Mouse (Mus musculus) G1E (cell line): ENCODE results near the gene Fam189a1. TPM values are rescaled to one million over a fixed set of nuclear protein-coding genes. Genes with fewer than 3 reads are reported as not detected.

Source experiments
- ATAC-seq: 2 replicates; pipeline ENCODE4 v1.8.0; 2016; ENCODE audit warnings: mild to moderate bottlenecking; ENCODE audit not compliant: insufficient number of reproducible peaks, poor library complexity, low FRiP score, severe bottlenecking; ENCODE audit errors: extremely low read depth
- DNase-seq: peaks from one replicate; pipeline ENCODE4 v3.0.0; 2012; ENCODE audit warnings: low spot score
- H3K27me3 ChIP-seq: 2 replicates; pipeline ENCODE4 v1.6.1; 2012; ENCODE audit warnings: mild to moderate bottlenecking, low read length, inconsistent platforms; ENCODE audit not compliant: insufficient read depth
- H3K36me3 ChIP-seq: replicated peaks from 2 replicates; pipeline ENCODE3; 2012; ENCODE audit warnings: mild to moderate bottlenecking, inconsistent platforms
- H3K4me1 ChIP-seq: 2 replicates; pipeline ENCODE4 v1.6.1; 2012; ENCODE audit warnings: low read depth, low read length, inconsistent platforms, mixed read lengths; ENCODE audit not compliant: insufficient read depth
- H3K4me3 ChIP-seq: 2 replicates; pipeline ENCODE4 v1.5.1; 2012; ENCODE audit warnings: low read depth, mild to moderate bottlenecking, inconsistent platforms, low read length, moderate library complexity, mixed read lengths
- H3K9me3 ChIP-seq: replicated peaks from 2 replicates; pipeline ENCODE4 v1.6.1; 2012; ENCODE audit warnings: inconsistent platforms
- CTCF ChIP-seq: IDR thresholded peaks from 2 replicates; pipeline ENCODE4 v1.5.1; 2012; ENCODE audit warnings: low read depth, low read length, inconsistent platforms, mixed read lengths
- GATA1 ChIP-seq: IDR thresholded peaks from 2 replicates; pipeline ENCODE4 v1.6.1; 2012; ENCODE audit warnings: borderline replicate concordance, low read length, inconsistent platforms, mixed read lengths
- GATA2 ChIP-seq: IDR thresholded peaks from 2 replicates; pipeline ENCODE4 v1.6.1; 2012; ENCODE audit warnings: low read depth, low read length, inconsistent platforms, borderline replicate concordance
- POLR2AphosphoS5 ChIP-seq: IDR thresholded peaks from 2 replicates; pipeline ENCODE4 v1.6.1; 2012; ENCODE audit warnings: low read depth, low read length, inconsistent platforms; ENCODE audit not compliant: insufficient replicate concordance
- TAL1 ChIP-seq: conservative IDR thresholded peaks from 2 replicates; pipeline ENCODE4 v1.6.1; 2012; ENCODE audit warnings: low read depth, low read length, inconsistent platforms, mixed read lengths
- polyA plus RNA-seq: library from polyadenylated mRNA; stranded (reverse); fragments of >175 nt; gene quantifications from 2 replicates; pipeline ENCODE4 v1.2.3, GENCODE M21; 2012
- total RNA-seq, 2 experiments: library from RNA; stranded (forward) in 1 of 2; stranded (reverse) in 1 of 2; fragments of 200-1000 nt in 1 of 2; fragments of >200 nt in 1 of 2; fragmentation: Nextera tagmentation in 1 of 2; gene quantifications; 2 replicates each; pipeline ENCODE4 v1.2.3; 2014 to 2017

Fam189a1 gene
- total and polyA plus RNA-seq, 3 experiments: 0.16 TPM; not detected in 2

DNA sequence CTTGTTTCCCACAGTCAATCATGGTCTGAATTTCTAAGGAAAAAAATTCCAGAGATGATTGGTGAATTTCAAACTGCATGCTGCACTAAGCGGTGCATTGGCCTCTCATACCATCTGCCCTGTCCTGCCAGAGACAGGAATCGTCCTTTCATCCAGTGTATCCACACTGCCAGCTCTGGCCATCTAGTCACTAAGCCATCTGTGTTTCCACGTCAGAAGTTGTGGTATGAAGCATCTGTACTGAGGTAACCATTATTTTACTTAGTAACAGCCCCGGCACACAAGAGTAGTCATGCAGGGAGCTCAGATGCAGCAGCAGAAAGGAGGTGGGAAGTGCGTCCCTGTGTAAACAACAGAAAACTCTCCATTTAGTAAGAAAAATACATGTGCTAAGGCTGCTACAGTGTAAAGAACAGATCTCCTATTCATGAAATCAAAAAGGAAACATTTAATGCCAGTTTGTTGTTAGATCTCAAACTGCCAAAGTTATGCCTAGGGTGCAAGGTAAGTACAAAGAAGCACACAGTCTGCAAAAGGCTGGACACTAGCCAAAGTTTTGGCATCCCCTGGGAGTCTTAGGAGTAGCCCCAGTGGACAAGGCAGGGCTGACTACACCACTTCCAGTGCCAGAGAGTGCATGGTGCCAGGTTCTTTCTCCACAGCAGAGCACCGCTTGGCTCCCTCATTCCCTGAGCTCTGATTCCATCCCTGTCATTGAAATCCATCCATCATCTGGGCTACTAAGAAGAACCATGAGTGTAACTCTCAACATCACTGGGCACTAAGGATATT is 14.3 kb downstream of the Fam189a1 start:
- ATAC-seq: no peak
- Histone ChIP-seq H3K4me1 (no peaks in the 10 kb centered on the region), H3K4me3 (no peak overlapping the region), H3K9me3 (no peaks in the 10 kb centered on the region), H3K27me3 (no peaks in the 10 kb centered on the region), H3K36me3 (no peaks in the 10 kb centered on the region)
- TF ChIP-seq TAL1 (no peak), GATA1 (no peak), POLR2AphosphoS5 (no peak), CTCF (no peak), GATA2 (no peak)
- DNase-seq: no peak

DNA sequence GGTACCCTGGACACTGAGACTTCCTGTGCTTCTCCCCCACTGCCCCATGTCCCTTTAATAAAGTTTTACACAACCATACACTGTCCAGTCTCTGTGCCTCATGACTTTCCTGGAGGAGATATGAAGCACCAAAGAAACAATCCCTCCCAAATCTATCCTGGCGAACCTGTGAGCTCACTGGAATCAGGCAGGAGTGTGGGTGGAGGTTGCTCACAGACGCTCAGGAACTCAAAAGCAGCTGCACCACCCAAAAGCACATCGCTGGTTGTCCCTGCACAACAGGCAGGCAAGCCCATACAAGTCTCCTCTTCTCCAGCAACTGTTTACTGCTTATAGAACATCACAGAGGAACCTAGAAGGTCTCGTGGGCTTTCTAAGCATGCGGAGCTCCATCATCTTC is 15.5 kb downstream of the Fam189a1 start:
- Histone ChIP-seq H3K27me3 (no peaks in the 10 kb centered on the region), H3K4me3 (no peak overlapping the region), H3K36me3 (no peaks in the 10 kb centered on the region), H3K9me3 (no peaks in the 10 kb centered on the region), H3K4me1 (no peaks in the 10 kb centered on the region)
- no peak for DNase-seq
- TF ChIP-seq POLR2AphosphoS5: no peak
- TF ChIP-seq TAL1: no peak
- no peak for TF ChIP-seq GATA1
- TF ChIP-seq GATA2: no peak
- no peak for TF ChIP-seq CTCF
- no peak for ATAC-seq

DNA sequence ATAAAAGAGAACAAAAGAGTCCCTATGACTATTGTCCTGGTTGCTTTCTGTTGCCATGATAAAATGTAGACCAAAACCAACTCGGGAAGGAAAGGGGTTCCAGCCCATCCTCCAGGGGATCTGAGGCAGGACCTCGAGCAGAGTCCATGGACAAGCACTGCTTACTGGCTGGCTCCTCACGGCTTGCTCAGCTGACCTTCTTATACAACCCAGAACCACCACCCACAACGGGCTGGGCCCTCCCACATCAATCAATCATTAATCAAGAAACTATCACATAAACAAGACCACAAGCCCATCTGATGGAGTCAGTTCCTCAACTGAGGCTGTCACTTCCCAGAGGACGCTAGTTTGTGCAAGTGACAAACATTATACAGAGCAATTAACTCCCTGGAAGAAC is 16.3 kb downstream of the Fam189a1 start:
- Histone ChIP-seq H3K4me1 (no peaks in the 10 kb centered on the region), H3K9me3 (no peaks in the 10 kb centered on the region), H3K27me3 (no peaks in the 10 kb centered on the region), H3K4me3 (no peak overlapping the region), H3K36me3 (no peaks in the 10 kb centered on the region)
- ATAC-seq: no peak
- TF ChIP-seq TAL1: no peak
- TF ChIP-seq POLR2AphosphoS5: no peak
- no peak for TF ChIP-seq GATA1
- TF ChIP-seq GATA2: no peak
- TF ChIP-seq CTCF: no peak
- no peak for DNase-seq

DNA sequence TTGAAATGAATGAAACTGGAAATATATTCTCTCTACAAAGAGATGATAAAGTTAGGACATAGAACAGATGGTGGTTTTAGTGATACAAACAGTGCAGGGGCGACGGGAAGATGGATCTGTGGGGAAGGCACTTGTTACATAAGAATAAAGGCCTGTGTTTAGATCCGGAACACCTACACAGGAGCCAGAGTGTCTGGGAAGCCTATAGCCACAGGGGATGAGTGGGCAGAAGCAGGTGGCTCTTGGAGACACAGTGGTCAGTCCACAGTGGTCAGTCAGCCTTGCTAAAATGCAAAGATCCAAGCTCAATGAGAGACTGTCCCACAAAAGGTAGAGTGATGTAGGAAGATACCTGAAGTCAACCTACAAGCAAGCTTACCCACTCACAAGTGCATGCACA is 32.6 kb downstream of the Fam189a1 start:
- DNase-seq (no peak), ATAC-seq (no peak)
- no peak for TF ChIP-seq GATA1
- TF ChIP-seq POLR2AphosphoS5: no peak
- no peak for TF ChIP-seq GATA2
- no peak for TF ChIP-seq TAL1
- TF ChIP-seq CTCF: no peak
- Histone ChIP-seq H3K36me3 (no peaks in the 10 kb centered on the region), H3K27me3 (no peaks in the 10 kb centered on the region), H3K4me3 (no peak overlapping the region), H3K9me3 (no peaks in the 10 kb centered on the region), H3K4me1 (no peaks in the 10 kb centered on the region)

DNA sequence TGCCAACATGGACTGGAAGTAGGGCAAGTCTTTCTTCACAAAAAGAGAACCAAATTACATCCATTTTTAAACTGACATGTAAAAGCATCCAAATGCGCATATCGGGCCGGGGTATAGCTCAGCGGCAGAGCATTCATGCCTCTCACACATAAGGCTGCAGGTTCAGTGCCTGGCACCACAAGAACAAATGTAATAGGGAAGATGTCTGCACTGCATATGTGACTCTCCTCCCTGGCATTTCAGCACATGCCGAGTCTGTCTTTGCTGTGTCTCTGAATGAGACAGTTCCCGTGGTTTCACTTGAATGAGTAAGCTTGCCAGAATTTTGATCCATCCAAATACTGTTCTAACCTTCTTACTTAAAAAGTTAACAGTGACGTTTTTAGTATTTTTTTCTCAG is 39.5 kb downstream of the Fam189a1 start:
- no peaks in the 10 kb centered on the region for H3K36me3 ChIP-seq
- no peak for TF ChIP-seq CTCF
- no peak for TF ChIP-seq POLR2AphosphoS5
- no peak for TF ChIP-seq GATA1
- no peak for TF ChIP-seq TAL1
- no peak for TF ChIP-seq GATA2
- no peaks in the 10 kb centered on the region for H3K27me3 ChIP-seq
- H3K9me3 ChIP-seq: no peaks in the 10 kb centered on the region
- DNase-seq: no peak
- no peaks in the 10 kb centered on the region for H3K4me1 ChIP-seq
- no peak for ATAC-seq
- no peak overlapping the region for H3K4me3 ChIP-seq

DNA sequence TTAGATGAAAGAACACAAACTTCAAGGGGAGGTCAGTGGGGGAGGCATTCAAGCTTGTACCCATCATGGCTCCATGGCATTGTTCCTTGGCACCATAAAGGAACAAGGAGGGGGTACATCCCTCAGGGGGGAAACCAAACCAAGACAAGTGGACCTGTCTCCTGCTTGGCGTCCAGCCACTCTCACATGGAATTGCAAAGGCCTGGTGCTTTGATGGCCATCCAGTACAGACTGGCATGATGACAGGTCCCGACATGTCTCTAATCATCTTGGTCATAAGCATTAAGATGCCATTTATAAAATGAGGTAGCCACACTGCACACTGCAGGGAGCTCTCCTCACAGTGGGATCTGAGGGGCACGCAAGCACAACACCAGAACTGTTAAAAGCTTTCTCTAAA is 41.0 kb downstream of the Fam189a1 start:
- no peaks in the 10 kb centered on the region for H3K27me3 ChIP-seq
- H3K9me3 ChIP-seq: no peaks in the 10 kb centered on the region
- DNase-seq (no peak), ATAC-seq (no peak)
- no peak overlapping the region for H3K4me3 ChIP-seq
- H3K4me1 ChIP-seq: no peaks in the 10 kb centered on the region
- H3K36me3 ChIP-seq: no peaks in the 10 kb centered on the region
- TF ChIP-seq GATA1 (no peak), GATA2 (no peak), CTCF (no peak), POLR2AphosphoS5 (no peak)

DNA sequence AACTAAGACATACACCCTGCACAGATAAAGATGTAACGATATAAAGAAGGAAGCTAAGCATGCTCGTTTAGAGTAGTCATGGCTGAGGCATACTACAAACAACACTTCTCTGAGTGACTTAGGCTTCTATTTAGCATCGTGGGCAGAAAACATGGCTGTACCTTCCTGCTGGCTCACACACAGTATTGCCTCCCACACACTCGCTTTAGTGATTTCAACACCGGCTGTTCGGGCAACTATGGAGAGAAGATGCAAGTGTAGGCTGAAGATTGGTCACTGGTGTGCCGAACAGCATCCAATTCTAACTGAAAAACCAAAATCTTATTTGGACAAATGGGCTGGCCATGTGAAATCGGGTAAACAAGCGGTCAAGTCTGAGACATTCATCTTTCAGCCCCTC is 44.7 kb downstream of the Fam189a1 start:
- ATAC-seq (no peak), DNase-seq (no peak)
- Histone ChIP-seq H3K36me3 (no peaks in the 10 kb centered on the region), H3K27me3 (no peaks in the 10 kb centered on the region), H3K4me1 (no peaks in the 10 kb centered on the region), H3K9me3 (peaks cover 2% of the 10 kb centered on the region; the same call in 1 of the 2 replicates), H3K4me3 (no peak overlapping the region)
- no peak for TF ChIP-seq GATA2
- TF ChIP-seq GATA1: no peak
- TF ChIP-seq POLR2AphosphoS5: no peak
